Comparison of ENCODE assay signal across 17 mouse cellular contexts in the genomic region with DNA sequence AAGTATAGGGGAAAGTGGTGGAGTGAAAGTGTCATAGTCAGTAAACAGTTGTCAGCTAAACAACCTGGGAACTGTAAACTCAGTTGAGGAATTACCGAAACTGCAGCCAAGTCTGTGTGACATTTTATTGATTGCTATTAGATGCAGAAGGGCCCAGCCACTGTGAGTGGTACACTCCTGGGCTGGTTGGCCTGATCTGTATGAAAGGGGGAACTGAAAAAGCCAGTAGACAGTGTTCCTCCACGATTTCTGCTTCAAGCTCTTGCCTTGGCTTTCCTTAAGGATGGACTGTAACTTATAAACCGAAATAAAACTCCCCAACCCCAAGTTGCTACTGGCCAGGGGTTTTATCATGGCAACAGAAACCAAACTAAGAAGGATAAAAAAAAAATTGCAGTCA.
"Had no signal": no experiment of that assay in that cellular context is flagged by ENCODE, and none has a peak within 500 bp of the region (broad histone marks: within the 10 kb centered on the region; RNA-seq: fewer than 3 reads in every experiment).

No protein-coding gene starts in this region.

- H3K9ac ChIP-seq: lung, embryonic 15.5 days; midbrain, embryonic 13.5 days; midbrain, embryonic 15.5 days; neural tube, embryonic 12.5 days; stomach, embryonic 15.5 days had no signal

- ATAC-seq: lung, postnatal 0 days; midbrain, embryonic 13.5 days; midbrain, embryonic 15.5 days had no signal

- H3K4me3 ChIP-seq: lung, embryonic 15.5 days; megakaryocyte, embryonic 14.5 days; midbrain, embryonic 13.5 days; midbrain, embryonic 15.5 days; neural tube, embryonic 12.5 days; stomach, embryonic 15.5 days had no signal

- H3K4me2 ChIP-seq: lung, embryonic 15.5 days; midbrain, embryonic 11.5 days; midbrain, embryonic 13.5 days; midbrain, embryonic 15.5 days; neural tube, embryonic 12.5 days; stomach, embryonic 15.5 days had no signal

- H3K4me1 ChIP-seq: lung, embryonic 15.5 days; midbrain, embryonic 13.5 days; midbrain, embryonic 15.5 days; neural tube, embryonic 12.5 days; stomach, embryonic 15.5 days had no signal

- DNase-seq: lung, adult 2 months; lung, postnatal 14 days; lung, postnatal 36 days; right cerebral cortex, postnatal 14 days; thymus, adult 2 months; thymus, postnatal 25 days; thymus, postnatal 4 days had no signal

- H3K36me3 ChIP-seq: lung, embryonic 15.5 days; midbrain, embryonic 15.5 days; neural tube, embryonic 12.5 days; stomach, embryonic 15.5 days had no signal

- H3K27me3 ChIP-seq: lung, embryonic 15.5 days; megakaryocyte, embryonic 14.5 days; midbrain, embryonic 13.5 days; midbrain, embryonic 15.5 days; neural tube, embryonic 12.5 days; stomach, embryonic 15.5 days had no signal

- H3K9me3 ChIP-seq: lung, embryonic 15.5 days; megakaryocyte, embryonic 14.5 days; midbrain, embryonic 13.5 days; midbrain, embryonic 15.5 days; neural tube, embryonic 12.5 days; stomach, embryonic 15.5 days had no signal

- H3K27ac ChIP-seq: lung, embryonic 15.5 days; macrophage; midbrain, embryonic 13.5 days; midbrain, embryonic 15.5 days; neural tube, embryonic 12.5 days; stomach, embryonic 15.5 days; stomach, postnatal 0 days had no signal
